Mouse (Mus musculus) T-cell, adult 2 months (primary cell): ENCODE results near the gene B4galt5.

Source experiments
- DNase-seq: peaks from one replicate; pipeline ENCODE4 v3.0.0; 2022; ENCODE audit warnings: low spot score

The B4galt5 gene

DNA sequence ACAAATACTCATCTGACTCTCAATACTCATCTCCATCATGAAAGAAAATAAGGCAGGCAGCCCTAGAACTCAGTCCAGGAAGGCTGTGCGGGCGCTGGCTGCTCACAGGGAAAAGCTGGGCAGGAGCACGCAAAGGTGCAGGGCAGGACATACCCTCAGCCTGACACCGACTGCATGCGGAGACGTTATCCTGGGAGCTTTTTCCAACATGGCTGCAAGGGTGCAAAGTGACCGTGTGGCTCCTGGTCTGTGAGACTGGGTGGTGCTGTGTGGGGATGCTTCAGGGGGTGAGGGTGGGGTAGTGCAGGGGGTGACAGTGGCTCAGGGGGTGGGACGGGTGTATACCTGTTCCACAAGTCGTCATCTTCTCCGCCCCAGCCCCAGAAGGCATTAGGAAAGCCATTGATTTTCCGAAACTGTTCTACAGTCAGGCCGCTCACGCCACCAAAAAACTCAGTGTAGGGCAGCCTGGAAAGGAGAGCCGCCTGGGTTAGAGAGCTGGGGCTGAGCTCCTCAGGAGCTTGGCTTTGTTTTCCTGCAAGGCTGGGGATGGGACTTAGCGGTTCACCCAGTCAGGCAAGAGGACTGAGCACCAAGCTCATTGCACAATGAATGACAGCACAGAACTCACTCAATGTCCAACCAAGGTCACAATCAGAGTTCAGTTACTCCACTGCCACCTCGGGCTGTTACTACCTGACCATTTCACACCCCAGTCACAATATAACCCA is 44.2 kb downstream of the B4galt5 start:
- no peak for DNase-seq

GRCm38 (mm10) chr2:167303806-167304205 is 45.2 kb downstream of the B4galt5 start:
- no peak for DNase-seq

DNA sequence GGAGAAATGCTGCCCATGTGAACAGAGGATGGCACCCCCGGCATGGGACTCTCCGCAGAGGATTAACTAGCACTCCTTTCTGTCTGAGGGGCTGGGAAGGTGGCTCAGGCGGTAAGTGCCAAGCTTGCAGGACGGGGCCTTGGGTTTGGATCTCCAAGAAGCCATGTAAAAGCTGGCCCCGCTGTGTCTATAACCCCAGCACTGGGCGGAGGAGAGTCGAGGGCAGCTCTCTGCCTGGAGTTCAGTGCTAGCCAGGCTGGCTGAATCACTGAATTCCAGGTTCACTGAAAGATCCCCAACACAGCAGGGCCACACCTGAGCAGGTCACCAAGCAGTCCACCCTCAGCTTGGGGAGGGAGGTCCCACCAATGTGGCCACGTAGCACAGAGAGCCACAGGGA is 45.8 kb downstream of the B4galt5 start:
- DNase-seq = no peak

- DNase-seq = no peak
Measured at GRCm38 (mm10) chr2:167302641-167303040, 46.3 kb downstream of the B4galt5 start.

GRCm38 (mm10) chr2:167302031-167302430 is 47.0 kb downstream of the B4galt5 start:
- DNase-seq = no peak

- DNase-seq = no peak
Measured at GRCm38 (mm10) chr2:167301601-167302000, 47.4 kb downstream of the B4galt5 start.

- DNase-seq = no peak
Measured at GRCm38 (mm10) chr2:167300943-167301497, 48.0 kb downstream of the B4galt5 start.

DNA sequence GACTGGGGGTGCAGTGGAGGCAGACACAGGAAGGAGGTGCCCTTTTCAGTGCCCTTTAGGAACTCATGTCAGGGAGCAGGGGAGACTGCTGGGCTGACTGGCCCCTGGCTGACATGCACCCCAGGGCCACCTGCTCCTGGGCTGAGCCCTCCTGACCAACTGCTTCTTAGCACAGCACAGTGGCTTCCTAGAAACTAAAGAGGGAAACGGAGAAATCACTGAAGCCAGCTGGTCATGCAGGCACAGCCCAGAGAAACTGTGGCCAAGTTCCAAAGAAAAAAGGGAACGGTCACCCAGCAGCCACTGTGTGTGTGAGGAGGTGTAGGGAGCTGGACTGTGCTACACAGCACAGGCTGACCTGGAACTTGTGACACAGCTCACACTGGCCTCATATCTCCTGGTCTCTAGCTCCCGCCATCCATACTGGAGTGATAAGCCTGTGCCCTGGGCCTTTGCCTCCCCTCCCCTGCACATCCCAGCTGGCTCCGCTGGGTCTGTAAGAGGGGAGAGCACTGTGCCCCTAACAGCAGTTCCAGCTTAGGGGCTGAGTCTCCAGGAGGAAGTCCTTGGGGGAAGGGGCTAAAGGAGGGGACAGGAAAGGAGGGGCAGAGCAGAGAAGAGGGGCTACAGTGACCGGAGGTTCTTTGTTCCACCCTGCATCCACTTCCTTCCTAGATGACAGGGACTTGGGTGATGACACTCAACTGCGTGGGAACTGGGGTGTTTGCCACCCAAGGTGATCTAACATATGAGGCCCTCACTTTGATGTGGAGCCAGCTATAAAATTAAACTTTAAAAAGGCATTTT is 48.9 kb downstream of the B4galt5 start:
- no peak for DNase-seq

GRCm38 (mm10) chr2:167298729-167299705 is 50.0 kb downstream of the B4galt5 start:
- no peak for DNase-seq

DNA sequence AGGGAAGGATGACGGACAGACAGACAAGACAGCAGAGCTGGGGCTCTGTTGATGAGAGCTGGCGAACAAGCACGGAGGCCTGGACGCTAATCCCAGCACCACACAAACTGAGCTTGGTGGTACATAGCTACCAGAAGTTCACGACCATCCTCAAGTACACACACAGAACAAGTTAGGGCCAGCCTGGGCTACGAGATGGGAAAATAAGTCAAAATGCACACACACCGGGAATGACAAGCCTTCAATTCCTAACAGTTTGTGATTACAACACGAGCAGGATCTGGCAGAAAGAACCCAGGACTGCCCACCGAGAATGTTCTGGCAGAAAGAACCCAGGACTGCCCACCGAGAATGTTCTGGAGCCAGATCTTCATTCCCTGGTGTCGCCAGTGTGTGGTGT is 51.0 kb downstream of the B4galt5 start:
- DNase-seq = no peak

GRCm38 (mm10) chr2:167294926-167295325 is 54.1 kb downstream of the B4galt5 start:
- no peak for DNase-seq

GRCm38 (mm10) chr2:167294216-167294615 is 54.8 kb downstream of the B4galt5 start:
- no peak for DNase-seq

- no peak for DNase-seq
Measured at GRCm38 (mm10) chr2:167293289-167294085, 55.5 kb downstream of the B4galt5 start.

- DNase-seq = no peak
Measured at GRCm38 (mm10) chr2:167292854-167293253, 56.1 kb downstream of the B4galt5 start.

DNA sequence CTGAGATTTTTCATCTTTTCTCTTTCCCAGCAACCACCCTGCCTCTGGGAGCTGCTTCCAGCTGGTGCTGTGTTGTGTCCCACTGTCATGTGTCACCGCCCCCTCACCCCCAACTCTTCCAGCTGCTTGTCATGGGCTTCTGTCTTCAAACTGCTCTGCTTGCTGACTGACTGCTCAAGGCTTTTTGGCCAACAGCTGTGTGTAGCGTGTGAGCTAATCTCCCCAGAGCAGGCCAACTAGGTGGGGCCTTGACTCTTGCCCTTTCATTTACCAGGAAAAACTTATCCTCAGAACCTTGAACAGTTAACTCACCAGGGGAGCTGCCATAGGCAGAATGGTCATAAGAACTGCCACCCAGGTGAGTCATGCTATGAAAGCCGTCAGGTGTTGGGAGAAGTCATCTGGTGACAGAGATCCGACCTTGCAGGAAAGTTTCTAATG is 56.8 kb downstream of the B4galt5 start:
- no peak for DNase-seq

GRCm38 (mm10) chr2:167291656-167292055 is 57.3 kb downstream of the B4galt5 start:
- DNase-seq = no peak

DNA sequence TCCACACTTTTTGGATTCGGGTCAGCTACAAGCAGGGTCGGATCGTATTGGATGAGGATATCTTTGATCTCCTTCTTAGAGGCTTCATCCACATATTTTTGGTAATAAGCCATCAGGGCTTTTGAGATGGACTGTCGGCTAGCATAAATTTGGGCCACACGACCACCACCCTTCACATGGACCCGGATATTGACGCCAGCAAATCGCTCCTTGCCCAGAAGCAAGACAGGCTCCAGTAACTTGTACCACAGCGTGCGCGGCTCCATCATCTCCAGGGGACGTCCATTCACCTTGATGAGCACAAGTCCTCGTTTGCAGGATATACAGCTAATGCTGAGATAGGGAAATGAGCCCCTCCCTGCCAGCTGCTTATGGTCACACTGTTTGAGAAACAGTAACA is 67.5 kb downstream of the B4galt5 start:
- no peak for DNase-seq

GRCm38 (mm10) chr2:167280986-167281310 is 68.0 kb downstream of the B4galt5 start:
- no peak for DNase-seq

DNA sequence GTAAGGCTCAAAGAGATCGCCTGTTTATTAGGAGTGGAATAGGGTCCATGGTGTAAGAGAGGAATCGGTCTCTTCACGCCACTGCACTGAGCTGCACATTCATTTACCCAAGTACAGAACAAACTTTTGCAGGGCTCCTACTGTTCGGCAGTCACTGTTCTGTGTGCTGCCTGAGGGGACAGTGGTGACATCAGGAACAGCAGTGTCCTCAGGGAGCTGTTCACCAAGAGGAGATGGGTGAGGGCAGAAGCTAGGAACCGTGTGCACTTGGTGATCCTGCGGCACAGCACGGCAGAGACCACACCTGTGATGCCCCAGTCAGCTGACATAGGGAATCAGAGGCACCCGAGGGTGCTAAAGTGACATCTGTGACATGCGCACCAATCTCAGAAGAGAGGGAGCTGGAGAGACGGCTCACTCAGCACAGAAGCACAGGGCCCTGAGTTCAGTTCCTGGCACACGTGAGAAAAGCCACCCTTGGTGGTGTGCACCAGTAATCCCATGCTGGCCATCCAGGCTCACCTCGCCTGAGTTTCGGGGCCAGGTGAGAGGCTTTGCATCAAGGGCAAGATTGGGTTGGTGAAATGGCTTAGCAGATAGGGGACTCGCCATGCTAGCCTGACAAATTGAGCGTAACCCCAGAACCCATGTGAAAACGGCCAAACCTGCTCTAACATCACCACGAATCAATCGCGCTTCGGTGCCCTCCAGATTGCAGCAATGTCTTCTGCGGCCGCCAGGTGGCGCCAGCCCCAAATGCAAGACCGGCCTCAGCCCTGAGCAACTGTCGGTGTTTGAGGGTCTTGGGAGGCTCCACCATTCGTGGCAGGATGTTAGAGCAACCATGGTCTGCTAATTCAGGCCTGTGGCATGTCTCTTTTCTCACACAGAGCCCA is 68.6 kb downstream of the B4galt5 start:
- DNase-seq = peak; percentile 72
